Mouse (Mus musculus) myocyte (in vitro differentiated cells): ENCODE data around the gene Sgsm1. TPM values are rescaled to one million over a fixed set of nuclear protein-coding genes. Genes with fewer than 3 reads are reported as not detected.

Source experiments
- H3K27me3 ChIP-seq: one replicate; pipeline ENCODE4 v1.6.1; 2011; ENCODE audit not compliant: control insufficient read depth, insufficient read depth, insufficient read length
- H3K36me3 ChIP-seq: one replicate; pipeline ENCODE4 v1.6.1; 2011; ENCODE audit not compliant: control insufficient read depth, insufficient read depth
- H3K4me2 ChIP-seq: one replicate; pipeline ENCODE4 v1.6.1; 2011; ENCODE audit warnings: low read depth, control low read depth
- H3K4me3 ChIP-seq: one replicate; pipeline ENCODE4 v1.5.1; 2011; ENCODE audit warnings: mild to moderate bottlenecking, control low read depth, moderate library complexity
- H3K79me2 ChIP-seq: one replicate; pipeline ENCODE4 v1.6.1; 2011; ENCODE audit not compliant: control insufficient read depth, insufficient read depth
- H3ac ChIP-seq: one replicate; pipeline ENCODE4 v1.6.1; 2011; ENCODE audit not compliant: control insufficient read depth, insufficient read length
- CEBPB ChIP-seq: IDR thresholded peaks from 2 replicates; pipeline ENCODE4 v1.6.1; 2011; ENCODE audit warnings: mild to moderate bottlenecking, moderate library complexity; ENCODE audit not compliant: poor library complexity, insufficient read depth, severe bottlenecking
- E2F4 ChIP-seq: IDR thresholded peaks from one replicate; pipeline ENCODE4 v1.6.1; 2011; ENCODE audit warnings: mild to moderate bottlenecking, control low read depth, moderate library complexity; ENCODE audit not compliant: insufficient read depth
- MAX ChIP-seq: IDR thresholded peaks from one replicate; pipeline ENCODE4 v1.6.1; 2011; ENCODE audit warnings: low read depth, mild to moderate bottlenecking, control low read depth
- MYOD1 ChIP-seq, 3 experiments: IDR thresholded peaks; one replicate each; pipeline ENCODE4 v1.6.1; 2011; ENCODE audit warnings: control low read depth in 2 of 3, low read depth in 2 of 3, mild to moderate bottlenecking in 2 of 3, moderate library complexity in 1 of 3; ENCODE audit not compliant: insufficient read length in 2 of 3, control insufficient read depth in 1 of 3
- MYOG ChIP-seq, 3 experiments: IDR thresholded peaks; one replicate each; pipeline ENCODE4 v1.6.1; 2011; ENCODE audit warnings: control low read depth in 2 of 3, low read depth in 2 of 3, mild to moderate bottlenecking in 2 of 3; ENCODE audit not compliant: insufficient read length in 2 of 3, control insufficient read depth in 1 of 3, insufficient read depth in 1 of 3
- POLR2A ChIP-seq: IDR thresholded peaks from one replicate; pipeline ENCODE4 v1.6.1; 2011; ENCODE audit warnings: low read depth, mild to moderate bottlenecking, control low read depth, moderate library complexity; ENCODE audit not compliant: insufficient read length
- POLR2AphosphoS2 ChIP-seq: IDR thresholded peaks from one replicate; pipeline ENCODE4 v1.6.1; 2011; ENCODE audit warnings: low read depth, control low read depth; ENCODE audit not compliant: insufficient read length
- REST ChIP-seq: IDR thresholded peaks from one replicate; pipeline ENCODE4 v1.6.1; 2011; ENCODE audit warnings: mild to moderate bottlenecking, control low read depth, moderate library complexity; ENCODE audit not compliant: insufficient read depth, insufficient read length
- SRF ChIP-seq: IDR thresholded peaks from one replicate; pipeline ENCODE4 v1.6.1; 2011; ENCODE audit warnings: low read depth; ENCODE audit not compliant: control insufficient read depth, insufficient read length
- TCF12 ChIP-seq: IDR thresholded peaks from one replicate; pipeline ENCODE4 v1.6.1; 2011; ENCODE audit warnings: mild to moderate bottlenecking, control low read depth; ENCODE audit not compliant: poor library complexity, insufficient read depth, severe bottlenecking
- TCF3 ChIP-seq: IDR thresholded peaks from one replicate; pipeline ENCODE4 v1.6.1; 2011; ENCODE audit warnings: low read depth, control low read depth; ENCODE audit not compliant: insufficient read length
- USF1 ChIP-seq: IDR thresholded peaks from one replicate; pipeline ENCODE4 v1.6.1; 2011; ENCODE audit warnings: low read depth, mild to moderate bottlenecking, control low read depth, moderate library complexity
- polyA plus RNA-seq: library from polyadenylated mRNA; unstranded; fragments of >200 nt; fragmentation: generic; extraction: Trizol; gene quantifications from one replicate; pipeline ENCODE4 v1.2.1, GENCODE M21; 2012; ENCODE audit warnings: missing spikeins

The Sgsm1 gene
- polyA plus RNA-seq, 1 experiment = 3.6 TPM

DNA sequence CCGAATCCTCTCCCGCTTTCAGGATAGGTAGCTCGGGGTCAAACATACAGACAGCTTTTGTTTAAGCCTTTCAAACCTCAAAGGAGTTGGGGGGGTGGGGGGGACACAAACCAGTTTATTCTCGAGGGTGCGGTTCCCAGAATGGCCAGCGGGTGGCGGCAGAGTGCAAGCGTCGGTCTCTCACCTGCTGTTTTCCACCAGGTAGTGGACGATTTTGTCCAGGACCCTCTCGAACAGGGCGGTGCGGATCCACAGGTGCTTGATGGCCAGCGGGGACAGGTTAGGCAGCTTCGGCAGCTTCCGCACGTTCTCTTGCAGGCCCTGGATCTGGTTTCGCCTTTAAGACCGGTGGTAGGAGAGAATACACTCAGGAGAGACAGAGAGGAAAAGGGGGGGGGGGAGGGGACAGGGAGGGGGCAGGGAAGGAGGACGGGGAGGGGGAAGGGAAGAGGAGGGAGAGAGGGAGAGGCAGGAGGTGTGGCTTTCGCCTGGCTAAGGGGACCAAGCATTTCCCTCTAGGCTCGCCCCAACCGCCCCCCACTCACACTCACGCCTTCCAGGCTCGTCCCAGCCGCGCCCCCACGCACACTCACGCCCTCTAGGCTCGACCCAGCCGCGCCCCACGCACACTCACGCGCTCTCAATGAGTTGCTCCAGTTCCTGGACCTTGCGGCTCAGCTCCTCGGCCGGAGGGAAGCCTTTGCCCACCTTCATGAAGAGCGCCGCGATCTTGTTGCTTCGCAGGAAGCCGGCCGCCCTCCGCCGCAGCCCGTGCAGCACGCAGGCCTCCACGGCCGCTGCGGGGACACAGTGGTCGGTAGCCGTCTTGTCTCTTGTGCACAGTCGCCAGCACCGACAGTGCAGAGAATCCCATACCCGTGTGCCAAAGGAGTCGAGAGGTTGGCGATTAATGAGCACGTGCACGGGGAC, 23.7 kb downstream of the Sgsm1 start:
- no peak for TF ChIP-seq MYOD1 (IDR thresholded peaks at IDR 0.05; ENCODE audit: control insufficient read depth in 1 of 3, insufficient read length in 2 of 3, low read depth in 2 of 3)
- no peak for TF ChIP-seq SRF
- no peak for TF ChIP-seq POLR2AphosphoS2
- no peak for TF ChIP-seq TCF3
- TF ChIP-seq CEBPB = no peak
- no peak for TF ChIP-seq MAX
- TF ChIP-seq E2F4 = no peak
- no peak for TF ChIP-seq MYOG (IDR thresholded peaks at IDR 0.05; ENCODE audit: control insufficient read depth in 1 of 3, insufficient read depth in 1 of 3, insufficient read length in 2 of 3, low read depth in 2 of 3)
- no peak for TF ChIP-seq POLR2A
- TF ChIP-seq REST = no peak
- TF ChIP-seq TCF12 = no peak
- TF ChIP-seq USF1 = no peak
- Histone ChIP-seq H3K4me3 (no peak overlapping the region), H3K79me2 (no peaks in the 10 kb centered on the region), H3K4me2 (no peak overlapping the region), H3ac (no peak overlapping the region), H3K27me3 (peaks cover 13% of the 10 kb centered on the region), H3K36me3 (no peaks in the 10 kb centered on the region)

DNA sequence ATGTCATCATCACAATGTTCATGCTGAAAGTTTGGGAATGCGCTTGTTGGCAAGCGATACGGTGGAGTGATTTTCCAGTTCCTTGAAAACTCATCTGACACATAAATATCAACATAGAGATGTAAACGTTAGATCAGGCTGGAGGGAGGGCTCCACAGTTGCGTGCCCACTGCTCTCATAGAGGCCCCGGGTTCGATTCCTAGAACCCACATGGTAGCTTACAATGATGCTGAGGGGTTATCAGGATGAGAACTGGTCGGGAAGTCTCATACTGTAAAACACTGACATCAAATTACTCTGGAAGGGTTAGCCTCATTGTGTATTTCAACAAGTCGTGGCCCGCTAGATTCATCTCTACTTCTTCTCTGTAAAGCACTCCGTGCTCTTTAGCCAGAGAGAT, 24.5 kb downstream of the Sgsm1 start:
- Histone ChIP-seq H3K4me2 (no peak overlapping the region), H3ac (no peak overlapping the region), H3K79me2 (no peaks in the 10 kb centered on the region), H3K36me3 (no peaks in the 10 kb centered on the region), H3K4me3 (no peak overlapping the region), H3K27me3 (peaks cover 13% of the 10 kb centered on the region)
- TF ChIP-seq MYOD1 (IDR thresholded peaks at IDR 0.05; ENCODE audit: control insufficient read depth in 1 of 3, insufficient read length in 2 of 3, low read depth in 2 of 3) = no peak
- no peak for TF ChIP-seq POLR2A
- TF ChIP-seq SRF = no peak
- TF ChIP-seq E2F4 = no peak
- no peak for TF ChIP-seq MAX
- no peak for TF ChIP-seq TCF12
- TF ChIP-seq REST = no peak
- no peak for TF ChIP-seq USF1
- TF ChIP-seq MYOG (IDR thresholded peaks at IDR 0.05; ENCODE audit: control insufficient read depth in 1 of 3, insufficient read depth in 1 of 3, insufficient read length in 2 of 3, low read depth in 2 of 3) = no peak
- no peak for TF ChIP-seq POLR2AphosphoS2

DNA sequence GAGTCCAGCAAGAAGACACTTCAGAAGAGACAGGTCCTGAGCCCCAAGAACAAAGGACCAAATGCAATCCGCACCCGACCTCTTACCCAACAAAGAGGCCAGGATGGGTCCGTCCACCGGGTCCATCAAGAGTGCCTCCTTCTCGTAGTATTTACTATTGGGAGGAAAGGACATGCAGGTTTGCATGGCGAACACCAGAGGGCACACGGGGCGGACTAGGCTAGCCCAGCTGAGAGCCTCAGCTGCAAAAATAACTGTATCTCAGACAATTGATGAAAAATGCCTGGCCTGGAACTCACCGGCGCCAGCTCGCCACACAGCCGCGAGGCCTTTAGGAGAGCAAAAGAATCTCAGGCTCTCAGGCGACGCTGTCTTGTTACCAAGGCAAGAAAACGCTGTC, 25.0 kb downstream of the Sgsm1 start:
- no peak for TF ChIP-seq MYOD1 (IDR thresholded peaks at IDR 0.05; ENCODE audit: control insufficient read depth in 1 of 3, insufficient read length in 2 of 3, low read depth in 2 of 3)
- Histone ChIP-seq H3K27me3 (peaks cover 13% of the 10 kb centered on the region), H3K36me3 (no peaks in the 10 kb centered on the region), H3K4me3 (no peak overlapping the region), H3ac (no peak overlapping the region), H3K79me2 (no peaks in the 10 kb centered on the region), H3K4me2 (no peak overlapping the region)

DNA sequence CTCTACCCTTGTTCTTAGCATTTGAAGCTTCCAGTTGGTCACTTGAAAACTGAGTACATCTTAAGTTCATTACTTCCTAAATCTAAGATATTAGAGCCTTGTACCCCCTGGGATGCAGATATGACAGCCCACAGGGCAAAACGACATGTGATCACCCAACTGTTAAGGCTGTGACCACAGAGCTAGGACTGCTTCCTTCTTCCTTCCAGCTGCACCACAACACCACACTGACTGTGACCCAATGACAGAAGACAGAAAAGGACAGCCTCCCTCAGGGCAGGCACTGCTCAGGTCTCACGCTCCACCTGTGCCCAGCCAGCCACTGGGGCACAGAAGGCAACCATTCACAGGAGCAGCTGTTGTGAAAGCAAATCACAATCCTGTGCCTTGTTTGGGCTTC, 26.9 kb downstream of the Sgsm1 start:
- H3K36me3 ChIP-seq = no peaks in the 10 kb centered on the region
- H3ac ChIP-seq = no peak overlapping the region
- TF ChIP-seq POLR2AphosphoS2 (no peak), MYOD1 (IDR thresholded peaks at IDR 0.05; ENCODE audit: control insufficient read depth in 1 of 3, insufficient read length in 2 of 3, low read depth in 2 of 3) (no peak), TCF12 (no peak), CEBPB (no peak), REST (no peak), MYOG (IDR thresholded peaks at IDR 0.05; ENCODE audit: control insufficient read depth in 1 of 3, insufficient read depth in 1 of 3, insufficient read length in 2 of 3, low read depth in 2 of 3) (no peak), MAX (no peak), USF1 (no peak), TCF3 (no peak), E2F4 (no peak), SRF (no peak), POLR2A (no peak)
- no peaks in the 10 kb centered on the region for H3K79me2 ChIP-seq
- peaks cover 12% of the 10 kb centered on the region for H3K27me3 ChIP-seq
- no peak overlapping the region for H3K4me3 ChIP-seq
- H3K4me2 ChIP-seq = no peak overlapping the region

DNA sequence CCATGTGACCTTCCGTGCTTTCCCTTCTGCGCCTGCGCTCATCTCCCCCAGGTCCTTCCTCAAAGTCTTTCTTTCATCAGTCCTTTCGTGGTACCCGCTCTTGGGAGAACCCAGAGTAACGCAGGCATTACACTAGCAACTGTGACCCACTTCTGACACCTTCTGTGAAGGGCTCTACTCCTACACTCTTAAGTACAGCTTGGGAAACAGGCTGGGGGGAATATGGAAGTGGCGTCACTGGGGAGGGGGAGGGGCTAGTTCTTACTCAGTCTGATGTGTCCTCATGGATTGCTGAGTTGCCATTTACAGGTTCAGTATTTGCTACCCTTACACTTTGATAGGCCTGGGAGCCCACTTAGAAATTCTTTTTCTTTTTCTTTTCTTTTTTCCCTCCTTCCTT, 29.0 kb downstream of the Sgsm1 start:
- Histone ChIP-seq H3ac (no peak overlapping the region), H3K79me2 (no peaks in the 10 kb centered on the region), H3K27me3 (no peaks in the 10 kb centered on the region), H3K36me3 (no peaks in the 10 kb centered on the region), H3K4me3 (no peak overlapping the region), H3K4me2 (no peak overlapping the region)
- TF ChIP-seq E2F4 (no peak), MYOD1 (IDR thresholded peaks at IDR 0.05; ENCODE audit: control insufficient read depth in 1 of 3, insufficient read length in 2 of 3, low read depth in 2 of 3) (no peak), CEBPB (no peak), MYOG (IDR thresholded peaks at IDR 0.05; ENCODE audit: control insufficient read depth in 1 of 3, insufficient read depth in 1 of 3, insufficient read length in 2 of 3, low read depth in 2 of 3) (no peak), TCF12 (no peak)
